Mouse (Mus musculus) left cerebral cortex, postnatal 25 days (tissue): ENCODE results near the gene Cisd3. TPM values are rescaled to one million over a fixed set of nuclear protein-coding genes. Genes with fewer than 3 reads are reported as not detected.
A peak's percentile ranks its signal among the peaks of the same experiment; 100 is the strongest.

Source experiments
- DNase-seq, 2 experiments: peaks; one replicate each; pipeline ENCODE4 v3.0.0; 2022; ENCODE audit warnings: low spot score in 2 of 2, mixed read lengths in 1 of 2
- intact Hi-C: fragments of 180-260 bp; cut with DNase I; formaldehyde crosslinking; loops from one replicate; pipeline ENCODE4 v1.15.1; 2025
- total RNA-seq, 2 experiments: library from RNA; stranded (reverse); gene quantifications; 2 replicates each; pipeline ENCODE4 v1.2.3; 2021

The Cisd3 gene
- total RNA-seq, 2 experiments from 2014 or later: 46.5 to 48.8 TPM

GRCm38 (mm10) chr11:97662207-97662892 lies 23.3 kb upstream of the Cisd3 start:
- no peak for DNase-seq
- intact Hi-C loops: loop anchor here (5.0 kb wide), 1 partner anchor 35 kb away; no protein-coding TSS in a partner anchor

DNA sequence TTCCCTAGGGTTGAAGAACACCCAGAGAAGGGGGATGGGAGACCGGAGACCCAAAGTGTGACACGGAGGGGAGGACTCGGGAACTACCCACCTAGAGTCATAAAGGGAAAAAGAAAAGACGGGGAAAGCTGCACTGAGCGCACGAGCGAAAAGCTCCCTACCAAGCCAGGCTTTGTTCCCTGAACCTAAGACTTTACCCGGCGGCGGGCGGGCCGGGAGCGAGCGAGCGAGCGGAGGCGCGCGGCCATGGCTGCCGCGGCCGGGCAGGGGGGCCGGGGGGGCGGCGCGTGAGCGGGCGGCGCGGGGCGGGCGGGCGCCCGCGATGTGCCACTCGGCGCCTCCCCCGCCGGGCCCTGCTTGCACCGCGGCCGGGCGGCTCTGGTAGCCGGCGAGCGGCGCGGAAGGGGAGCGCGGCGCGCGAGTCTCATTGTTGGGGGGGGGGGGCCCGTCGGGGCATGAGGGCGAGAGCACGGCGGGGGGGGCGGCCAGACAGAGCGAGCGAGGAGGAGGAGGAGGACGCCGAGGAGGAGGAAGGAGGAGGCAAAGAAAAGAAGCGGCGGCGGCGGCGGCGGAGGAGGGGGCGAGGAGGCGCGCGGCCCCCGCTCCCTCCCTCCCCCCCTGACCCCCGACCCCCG lies 22.6 kb upstream of the Cisd3 start, which contains the start of gene Mllt6:
Gene Mllt6, plus strand, starts transcription at position 522 of the 635 bp plus-strand sequence.
- peak; percentile 70 to 80 for DNase-seq
- intact Hi-C loops: loop anchor here (1.0 to 5.0 kb wide), 2 partner anchors 33 to 34 kb away; no protein-coding TSS in a partner anchor

- intact Hi-C loops: loop anchor here (1.0 to 5.0 kb wide), 2 partner anchors 33 to 34 kb away; no protein-coding TSS in a partner anchor
- no peak for DNase-seq
Observed at GRCm38 (mm10) chr11:97663528-97664338, 21.9 kb upstream of the Cisd3 start.

- intact Hi-C loops: loop anchor here (5.0 kb wide), 1 partner anchor 33 kb away; no protein-coding TSS in a partner anchor
- no peak for DNase-seq
Observed at GRCm38 (mm10) chr11:97664339-97664665, 21.3 kb upstream of the Cisd3 start.

GRCm38 (mm10) chr11:97664771-97665240 lies 20.8 kb upstream of the Cisd3 start:
- DNase-seq: no peak
- intact Hi-C loops: loop anchor here (5.0 kb wide), 1 partner anchor 32 kb away; no protein-coding TSS in a partner anchor

DNA sequence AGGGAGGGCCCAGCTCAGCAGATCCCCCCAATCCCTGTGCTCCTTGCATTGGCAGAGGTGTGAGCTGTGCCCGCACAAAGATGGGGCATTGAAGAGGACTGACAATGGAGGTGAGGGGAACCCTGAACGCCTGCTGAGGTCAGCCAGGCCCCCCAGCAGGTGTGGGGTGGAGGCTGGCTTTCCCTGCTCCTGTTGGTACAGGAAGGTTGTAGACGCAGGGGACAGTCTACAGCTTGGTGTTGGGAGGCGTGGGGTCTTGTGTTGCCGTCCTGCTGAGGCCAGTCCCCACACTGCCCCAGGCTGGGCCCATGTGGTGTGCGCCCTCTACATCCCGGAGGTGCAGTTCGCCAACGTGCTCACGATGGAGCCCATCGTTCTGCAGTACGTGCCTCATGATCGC lies 20.2 kb upstream of the Cisd3 start:
- intact Hi-C loops: no loop called here
- no peak for DNase-seq

DNA sequence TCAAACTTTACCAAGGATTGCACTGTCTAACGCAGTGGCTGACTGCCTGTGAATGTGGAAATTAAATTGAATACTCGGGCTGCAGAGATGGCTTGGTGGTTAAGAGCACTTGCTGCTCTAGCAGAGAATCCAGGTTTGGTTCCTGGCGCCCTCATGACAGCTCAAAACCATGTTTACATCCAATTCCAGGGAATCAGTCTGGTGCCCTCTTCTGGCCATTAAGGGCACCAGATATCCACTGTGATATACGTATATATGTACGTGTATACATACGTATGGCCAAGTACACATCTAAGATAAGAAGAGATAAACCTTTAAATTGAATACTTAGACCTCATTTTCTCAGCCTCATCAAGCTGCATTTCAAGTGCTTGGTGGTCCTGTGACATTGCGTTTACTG lies 19.4 kb upstream of the Cisd3 start:
- intact Hi-C loops: no loop called here
- no peak for DNase-seq

DNA sequence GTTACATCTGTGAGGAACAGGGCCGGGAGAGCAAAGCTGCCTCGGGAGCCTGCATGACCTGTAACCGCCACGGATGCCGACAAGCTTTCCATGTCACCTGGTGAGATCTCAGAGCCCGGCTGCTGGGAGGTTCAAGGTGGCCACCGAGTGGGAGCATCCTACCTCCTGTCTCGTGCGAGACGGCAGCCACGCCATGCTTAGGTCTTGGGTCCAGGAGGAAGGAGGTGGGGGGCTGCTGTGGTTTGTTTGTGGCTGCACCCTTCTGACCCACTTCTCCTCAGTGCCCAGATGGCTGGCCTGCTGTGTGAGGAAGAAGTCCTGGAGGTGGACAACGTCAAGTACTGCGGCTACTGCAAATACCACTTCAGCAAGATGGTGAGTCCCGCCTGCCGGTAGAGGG lies 18.8 kb upstream of the Cisd3 start:
- intact Hi-C loops: no loop called here
- DNase-seq: no peak

DNA sequence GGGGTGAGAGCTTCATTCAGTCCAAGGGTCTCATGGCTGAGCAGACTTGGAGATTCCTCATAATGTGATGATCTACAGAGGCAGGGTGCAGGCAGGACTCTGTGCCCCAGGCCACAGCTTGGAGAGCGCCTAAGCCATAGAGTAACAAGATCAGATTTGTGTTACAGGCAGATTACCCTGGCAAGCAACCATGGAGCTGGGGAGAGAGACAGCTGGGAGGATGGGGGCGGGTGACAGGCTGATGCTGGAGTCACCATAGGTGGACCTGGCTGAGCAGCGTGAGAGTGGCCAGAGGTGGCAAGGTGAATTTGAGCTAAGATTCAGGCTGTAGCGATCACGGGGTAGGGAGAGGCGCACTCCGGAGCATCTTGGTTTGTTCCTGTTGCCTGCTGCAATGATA lies 17.5 kb upstream of the Cisd3 start:
- intact Hi-C loops: no loop called here
- no peak for DNase-seq

DNA sequence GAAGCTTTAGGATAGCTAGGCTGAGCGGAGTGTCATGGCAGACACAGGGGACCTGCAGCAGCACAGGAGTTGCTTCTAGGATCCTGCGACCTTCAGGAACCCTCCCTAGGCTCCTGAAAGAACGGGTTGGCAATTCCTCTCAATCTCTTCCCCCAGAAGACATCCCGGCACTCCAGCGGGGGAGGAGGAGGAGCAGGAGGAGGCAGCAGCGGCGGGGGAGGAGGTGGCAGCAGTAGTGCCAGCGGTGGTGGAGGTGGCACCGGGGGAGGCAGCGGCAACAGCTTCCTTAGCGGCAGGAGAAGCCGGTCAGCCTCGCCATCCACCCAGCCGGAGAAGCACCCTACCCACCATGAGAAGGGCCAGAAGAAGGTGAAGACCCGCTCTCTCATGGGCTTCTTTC lies 16.4 kb upstream of the Cisd3 start:
- no peak for DNase-seq

GRCm38 (mm10) chr11:97669829-97670228 lies 15.8 kb upstream of the Cisd3 start:
- intact Hi-C loops: no loop called here
- peak; percentile 47 to 68 for DNase-seq

More for the DNA sequence above, 16.4 kb upstream of the Cisd3 start:
- intact Hi-C loops: no loop called here

DNA sequence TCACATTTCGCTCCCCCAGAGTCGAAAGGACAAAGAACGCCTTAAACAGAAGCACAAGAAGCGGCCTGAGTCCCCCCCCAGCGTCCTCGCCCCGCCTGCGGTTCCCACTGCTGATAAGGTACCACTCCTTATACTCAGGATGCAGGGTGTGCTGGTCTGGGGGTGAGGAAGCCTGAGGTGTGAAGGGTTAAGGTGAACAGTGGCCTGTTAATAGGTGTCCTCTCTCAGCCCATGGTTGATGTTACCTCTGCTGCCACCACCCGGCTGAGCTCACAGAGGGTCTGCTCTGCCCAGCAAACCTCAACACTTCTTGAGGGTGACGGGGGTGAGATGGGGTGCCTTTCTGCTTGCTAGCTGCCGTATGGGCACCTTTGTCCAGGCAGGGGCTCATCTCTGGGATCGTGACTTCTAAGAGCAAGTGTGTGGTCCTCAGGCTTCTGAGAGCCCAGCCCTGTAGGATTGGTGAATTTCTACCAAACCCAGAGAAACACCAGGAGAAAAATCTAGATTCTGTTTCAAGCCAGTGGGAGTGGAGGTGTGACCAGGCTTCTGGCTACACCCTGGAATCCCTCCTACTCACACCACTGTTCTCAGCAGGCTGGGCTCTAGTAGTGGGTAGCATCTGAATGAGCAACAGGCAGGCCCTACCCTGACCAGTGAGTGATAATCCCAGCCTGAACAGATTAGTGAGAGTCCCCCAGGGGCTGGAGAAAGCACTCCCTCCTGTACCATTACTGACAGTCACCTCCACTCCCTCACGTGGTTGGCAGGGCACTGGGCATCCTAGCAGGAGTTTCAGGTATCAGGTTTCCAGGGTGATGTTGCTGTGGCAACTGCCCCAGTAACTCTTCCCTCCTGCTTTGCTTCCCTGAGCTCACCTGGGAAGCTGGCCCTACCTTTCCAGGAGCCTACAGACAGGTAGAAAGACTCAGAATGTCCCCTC lies 15.1 kb upstream of the Cisd3 start:
- DNase-seq: peak in 1 of 2 experiments; percentile 78
- intact Hi-C loops: no loop called here

DNA sequence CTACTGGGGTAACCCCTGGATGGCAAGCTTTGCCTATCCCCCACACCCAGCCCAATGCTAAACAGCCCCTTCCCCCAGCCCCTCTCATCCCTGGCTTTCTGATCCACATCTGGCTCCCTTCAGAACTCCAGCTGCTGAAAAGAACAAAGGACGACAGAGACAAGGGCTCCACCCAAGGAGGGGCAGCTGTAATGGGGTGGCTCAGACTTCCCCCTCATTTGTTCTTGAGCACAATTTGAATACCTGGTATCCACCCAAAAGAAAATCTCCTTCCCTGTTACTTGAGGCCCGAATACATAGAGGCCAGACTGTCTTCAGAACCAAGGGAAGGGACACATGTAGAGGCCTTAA lies 14.5 kb upstream of the Cisd3 start:
- DNase-seq: no peak
- intact Hi-C loops: no loop called here

DNA sequence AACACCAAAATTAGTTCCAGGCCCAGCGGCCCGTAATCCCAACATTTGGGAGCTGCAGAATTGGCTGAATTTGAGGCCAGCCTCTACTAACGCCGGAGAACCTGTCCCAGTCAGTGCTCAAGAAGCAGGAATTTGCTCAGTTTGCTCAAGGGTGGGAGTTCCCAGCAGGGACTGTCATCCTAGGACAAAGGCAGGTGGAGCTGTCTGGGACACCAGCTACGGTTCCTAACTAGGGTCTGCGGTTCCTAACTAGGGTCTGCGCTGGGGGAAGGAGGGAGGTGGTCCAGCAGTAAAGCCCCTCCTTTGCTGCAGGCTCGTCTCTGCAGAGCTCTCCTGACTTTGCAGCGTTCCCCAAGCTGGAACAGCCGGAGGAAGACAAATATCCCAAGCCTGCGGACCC lies 12.5 kb upstream of the Cisd3 start:
- intact Hi-C loops: no loop called here
- DNase-seq: no peak

- DNase-seq: no peak
- intact Hi-C loops: no loop called here
Observed at GRCm38 (mm10) chr11:97676050-97676754, 9.4 kb upstream of the Cisd3 start.

DNA sequence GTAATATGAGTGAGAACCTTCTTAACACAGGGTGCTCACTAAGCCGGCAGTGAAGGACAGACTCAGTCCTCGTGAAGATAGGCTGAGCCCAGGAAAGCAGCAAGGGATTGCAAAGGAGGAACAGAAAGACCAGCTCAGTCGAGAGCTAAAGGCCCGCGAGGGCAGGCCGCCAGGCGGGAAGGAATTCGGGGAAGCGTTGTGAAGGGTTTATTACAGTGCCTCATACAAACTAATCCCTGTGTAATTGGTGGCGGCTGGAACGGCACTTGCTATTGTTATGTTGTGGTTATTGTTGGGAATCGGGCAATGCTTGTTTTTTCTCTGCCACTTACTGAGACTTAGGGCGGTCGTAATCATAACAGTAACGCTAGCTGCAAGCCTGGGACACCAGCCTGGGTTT lies 8.2 kb upstream of the Cisd3 start:
- DNase-seq: no peak
- intact Hi-C loops: no loop called here

GRCm38 (mm10) chr11:97677842-97678241 lies 7.8 kb upstream of the Cisd3 start:
- no peak for DNase-seq
- intact Hi-C loops: no loop called here

DNA sequence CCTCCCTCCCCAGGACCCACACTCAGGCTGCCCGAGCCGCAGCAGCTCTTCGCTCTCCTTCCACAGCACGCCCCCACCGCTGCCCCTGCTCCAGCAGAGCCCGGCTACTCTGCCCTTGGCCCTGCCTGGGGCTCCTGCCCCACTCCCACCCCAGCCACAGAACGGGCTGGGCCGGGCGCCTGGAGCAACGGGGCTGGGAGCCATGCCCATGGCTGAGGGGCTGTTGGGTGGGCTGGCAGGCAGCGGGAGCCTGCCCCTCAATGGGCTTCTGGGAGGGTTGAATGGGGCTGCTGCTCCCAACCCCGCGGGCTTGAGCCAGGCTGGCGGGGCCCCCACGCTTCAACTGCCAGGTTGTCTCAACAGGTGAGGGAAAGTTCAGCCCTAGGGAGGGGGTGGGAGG lies 7.3 kb upstream of the Cisd3 start:
- intact Hi-C loops: no loop called here
- no peak for DNase-seq

DNA sequence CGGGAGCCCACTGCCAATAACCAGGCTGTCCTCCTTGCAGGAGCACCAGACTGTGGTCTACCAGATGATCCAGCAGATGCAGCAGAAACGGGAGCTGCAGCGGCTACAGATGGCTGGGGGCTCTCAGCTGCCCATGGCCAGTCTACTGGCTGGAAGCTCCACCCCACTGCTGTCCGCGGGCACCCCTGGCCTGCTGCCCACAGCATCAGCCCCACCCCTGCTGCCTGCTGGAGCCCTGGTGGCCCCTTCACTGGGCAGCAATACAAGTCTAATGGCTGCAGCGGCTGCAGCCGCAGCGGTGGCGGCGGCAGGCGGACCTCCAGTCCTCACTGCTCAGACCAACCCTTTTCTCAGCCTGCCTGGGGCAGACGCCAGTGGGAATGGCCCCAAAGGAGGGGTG lies 5.2 kb upstream of the Cisd3 start:
- intact Hi-C loops: no loop called here
- no peak for DNase-seq
